Mouse (Mus musculus): ENCODE results near the gene Olfr412.

Gene Olfr412

DNA sequence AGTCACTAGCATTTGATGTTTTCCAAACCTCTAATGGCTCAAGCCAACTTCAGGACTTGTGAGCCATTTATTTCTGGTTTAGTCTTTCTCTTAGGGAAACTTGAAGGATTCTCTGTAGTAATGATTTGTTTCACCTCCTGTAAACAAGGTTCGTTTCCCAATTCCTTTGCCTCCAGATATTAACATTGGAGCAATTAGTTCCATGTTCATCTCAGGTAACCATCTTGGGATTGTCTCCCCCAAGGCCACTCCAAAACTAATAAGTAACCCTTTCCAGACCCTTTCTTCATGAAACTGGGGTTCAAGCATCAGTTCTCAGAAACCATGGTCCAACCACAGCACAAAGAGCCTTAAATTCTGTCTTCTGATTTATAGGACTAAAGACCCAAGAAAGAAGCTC, at the start of gene Olfr412:
Gene Olfr412, plus strand, starts transcription at position 301 of the 400 bp plus-strand sequence.
- DNase-seq: no peak

DNA sequence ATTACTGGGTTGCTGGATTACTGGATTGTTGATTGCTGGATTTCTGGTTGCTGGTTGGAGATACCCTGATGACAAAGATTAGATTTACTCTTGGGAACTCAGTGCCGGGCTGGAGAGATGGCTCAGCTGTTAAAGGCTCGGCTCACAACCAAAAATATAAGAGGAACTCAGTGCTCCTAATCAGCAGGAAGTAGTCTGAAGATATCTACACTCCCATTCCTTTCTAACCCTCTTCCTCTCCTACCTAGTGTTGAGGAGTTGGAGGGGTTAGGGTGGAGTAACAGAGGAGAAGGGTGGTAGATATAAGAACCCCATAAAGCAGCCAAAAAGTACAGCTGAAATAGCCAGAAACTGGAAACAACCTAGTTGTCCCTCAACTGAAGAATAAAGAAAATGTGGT, 35.8 kb upstream of the Olfr412 start:
- no peak for DNase-seq

DNA sequence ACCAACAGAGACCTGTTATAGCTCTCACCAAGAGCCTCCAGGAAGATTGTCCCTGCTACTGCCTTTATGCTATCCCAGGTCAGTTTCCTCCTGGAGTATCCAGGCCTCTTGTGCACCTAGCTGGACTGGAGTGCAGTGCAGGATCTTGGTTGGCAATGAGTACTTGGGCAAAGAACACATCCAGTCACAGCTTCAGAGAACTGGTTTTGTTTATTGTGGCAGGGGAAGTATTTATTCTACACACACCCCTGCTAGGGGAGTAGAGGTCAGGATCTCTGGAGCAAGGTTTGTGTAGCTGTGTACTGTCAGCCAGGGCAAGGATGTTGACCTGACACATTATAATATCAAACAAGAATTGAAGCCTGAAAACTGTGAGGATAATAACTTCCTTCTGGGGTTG, 33.1 kb upstream of the Olfr412 start:
- DNase-seq: no peak

DNA sequence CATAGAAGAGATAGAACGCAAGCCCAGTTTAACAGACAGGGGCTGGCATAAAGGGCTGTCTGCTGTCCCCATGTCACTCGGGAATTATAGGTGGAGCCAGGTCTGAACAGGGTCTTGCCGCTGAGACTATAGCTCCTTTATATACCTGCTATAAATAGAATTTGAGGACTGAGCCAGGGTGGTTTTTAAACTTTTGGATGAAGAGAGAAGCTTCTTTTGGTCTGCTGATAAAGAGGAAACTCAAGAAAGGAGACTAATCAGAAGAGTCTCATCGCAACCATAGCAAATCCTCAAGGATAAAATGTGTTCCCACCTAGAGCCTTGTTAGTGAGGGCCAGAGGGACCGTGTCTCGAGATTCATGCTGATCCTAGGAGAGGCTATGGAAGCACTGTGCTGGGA, 23.9 kb upstream of the Olfr412 start, which contains the start of gene Olfr410:
Gene Olfr410, minus strand, starts transcription at position 101 of the 400 bp plus-strand sequence.
- DNase-seq: no peak

DNA sequence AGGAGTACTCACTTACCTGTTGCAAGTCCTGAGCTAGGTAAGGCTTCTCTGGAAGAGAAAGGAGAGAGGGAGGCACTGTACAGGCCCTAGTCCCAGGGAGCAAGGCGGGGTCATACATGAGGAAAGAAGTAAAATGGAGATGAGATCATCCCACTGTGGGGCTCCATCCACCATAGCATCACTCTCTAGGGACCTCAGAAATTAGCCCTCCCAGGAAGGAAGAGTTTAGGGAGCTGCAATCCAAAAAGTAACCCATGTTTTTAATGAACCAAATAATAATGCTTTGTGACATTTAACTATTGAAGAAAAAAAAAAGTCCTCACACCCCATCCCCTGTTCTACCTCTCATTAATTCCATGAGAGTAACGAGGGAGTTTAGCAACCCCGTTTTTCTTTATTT, 9.3 kb upstream of the Olfr412 start, which contains the start of gene Olfr411:
Gene Olfr411, minus strand, starts transcription at position 101 of the 400 bp plus-strand sequence.
- DNase-seq: no peak

DNA sequence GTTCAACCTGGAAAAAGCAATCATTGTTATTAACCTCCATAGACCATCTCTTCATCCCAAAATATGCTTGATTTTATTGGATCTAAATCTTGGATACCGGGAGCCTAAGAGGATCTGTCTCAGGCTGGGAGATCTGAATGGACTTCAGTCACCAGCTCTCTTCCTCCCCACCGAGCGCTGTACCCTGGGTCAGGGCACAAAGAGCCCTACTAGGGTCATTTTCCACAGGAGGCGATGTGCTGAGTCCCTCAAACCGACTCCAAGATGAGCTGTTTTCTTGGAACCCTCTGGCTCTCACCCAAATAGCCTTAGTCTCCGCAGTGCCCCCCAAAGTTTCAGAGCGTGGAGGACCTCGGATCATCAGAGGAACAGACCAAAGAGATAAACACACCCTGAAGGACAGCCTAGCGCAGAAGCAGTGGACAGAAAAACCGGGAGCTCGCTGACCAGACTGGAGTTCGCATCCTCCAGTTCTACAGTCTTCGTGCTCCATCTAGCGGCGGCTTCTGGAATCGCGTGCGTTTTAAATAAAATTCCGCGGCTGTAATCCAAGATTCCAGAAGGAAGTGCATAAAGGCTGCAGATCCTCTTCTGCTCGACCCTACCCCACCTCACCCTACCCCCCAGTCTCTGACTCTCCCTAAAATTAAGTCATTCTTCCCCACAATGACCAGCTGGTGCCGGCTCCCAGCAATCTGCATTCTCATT, 9.7 kb downstream of the Olfr412 start:
- peak; percentile 71 for DNase-seq

DNA sequence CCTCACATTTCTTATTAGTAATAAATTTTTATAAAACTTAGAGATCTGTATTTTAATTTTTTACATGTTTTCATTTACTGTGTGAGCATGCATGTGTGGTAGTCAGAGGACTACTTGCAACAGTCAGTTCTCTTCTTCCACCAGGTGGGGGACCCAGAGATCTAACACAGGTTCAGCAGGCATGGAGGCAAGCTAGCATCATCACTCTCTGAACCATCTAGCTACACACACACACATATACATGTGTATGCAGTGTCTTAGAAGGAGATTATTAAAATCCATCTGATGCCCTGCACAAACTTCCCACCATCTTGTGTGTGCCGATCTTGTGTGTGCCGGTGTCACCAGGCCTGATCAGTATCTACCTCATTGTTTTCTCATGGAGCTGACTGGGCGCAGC, 15.0 kb downstream of the Olfr412 start:
- DNase-seq: peak; percentile 48

DNA sequence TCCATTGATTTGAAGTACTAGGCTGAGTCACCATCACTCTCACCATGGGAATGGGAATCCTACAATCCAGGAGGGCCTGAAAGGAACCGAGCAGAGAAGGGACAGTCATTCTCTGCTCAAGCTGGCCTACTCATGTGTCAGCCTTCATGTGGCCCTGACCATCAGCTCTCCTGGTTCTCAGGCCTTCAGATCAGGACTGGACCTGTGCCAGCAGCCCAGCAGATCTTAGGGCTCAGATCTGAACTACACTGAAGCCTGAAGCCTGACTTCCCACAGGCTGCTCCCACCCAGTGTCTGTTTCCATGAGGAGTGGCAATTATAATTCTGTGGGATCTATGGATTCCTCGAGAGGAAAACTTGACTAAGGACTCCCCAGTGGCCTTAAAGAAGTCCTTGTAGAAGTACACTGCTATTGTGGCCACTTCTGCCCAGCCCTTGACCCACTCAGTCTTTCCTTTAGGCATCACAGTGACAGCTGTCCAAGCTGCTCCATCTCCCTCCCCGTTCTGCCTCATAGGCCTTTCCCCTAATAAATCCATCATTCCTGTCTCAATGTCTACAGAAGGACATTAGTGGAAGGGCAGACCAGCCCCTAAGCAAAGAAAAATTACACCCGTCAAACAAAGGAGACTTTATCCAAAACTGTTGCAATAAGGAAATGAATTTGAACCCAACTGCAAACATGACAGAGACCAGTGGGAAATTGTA, 17.5 kb downstream of the Olfr412 start:
- no peak for DNase-seq

DNA sequence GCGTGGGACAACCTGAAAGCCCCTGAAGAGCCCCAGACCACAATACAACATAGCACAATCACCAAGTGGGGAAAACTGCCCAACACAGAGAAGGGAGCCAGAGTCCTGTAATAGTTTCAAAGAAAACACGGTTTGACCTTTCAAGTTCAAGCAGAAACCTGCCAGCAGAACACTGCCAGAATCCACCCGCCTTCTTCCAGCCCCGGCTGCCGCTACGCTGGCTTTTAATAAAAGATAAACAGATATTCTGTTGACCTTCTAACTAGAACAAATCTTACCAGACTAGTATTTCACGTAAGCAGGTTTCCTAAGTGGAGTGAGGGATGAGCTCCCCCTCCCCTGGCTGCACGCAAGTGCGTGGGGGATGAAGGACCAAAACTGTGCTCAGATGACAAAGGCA, 23.8 kb downstream of the Olfr412 start:
- peak; percentile 42 for DNase-seq

DNA sequence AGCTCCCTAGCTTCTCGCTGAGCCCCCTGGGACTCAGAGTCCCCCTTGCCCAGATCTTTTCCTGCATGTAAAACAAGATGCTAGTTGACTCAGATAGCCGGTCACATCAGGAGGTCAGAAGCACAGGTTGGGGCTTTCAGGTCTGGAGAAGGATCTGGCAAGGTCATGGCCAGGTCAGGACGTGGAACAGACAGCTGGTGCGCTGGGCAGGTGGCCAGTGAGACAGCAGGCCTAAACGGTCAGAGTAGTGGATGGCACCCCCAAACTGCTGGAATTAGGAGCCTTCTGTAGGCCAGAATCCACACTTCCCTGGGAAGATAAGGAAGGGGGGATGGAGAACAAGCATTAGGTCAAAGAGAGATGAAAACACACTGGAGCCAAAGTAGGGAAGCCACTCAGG, 25.3 kb downstream of the Olfr412 start:
- DNase-seq: no peak

DNA sequence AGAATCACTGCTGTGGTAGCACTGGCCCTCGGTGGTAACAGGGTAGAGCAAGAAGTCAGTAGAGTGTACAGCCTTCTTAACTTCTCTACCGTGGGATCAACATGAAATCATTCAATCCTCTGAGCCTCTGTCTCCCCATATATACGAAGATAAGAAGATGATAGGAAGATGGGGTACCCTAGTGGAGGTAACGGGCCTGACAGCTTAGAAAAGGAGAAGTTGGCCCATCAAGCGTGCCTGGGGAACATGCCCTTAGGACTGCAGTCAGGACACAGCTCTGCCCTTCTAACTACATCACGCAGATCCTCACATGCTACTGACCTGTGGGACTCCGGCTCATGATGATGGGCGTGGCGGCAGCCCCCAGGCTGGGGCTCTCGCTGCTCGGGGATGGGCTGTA, 30.0 kb downstream of the Olfr412 start:
- DNase-seq: no peak

DNA sequence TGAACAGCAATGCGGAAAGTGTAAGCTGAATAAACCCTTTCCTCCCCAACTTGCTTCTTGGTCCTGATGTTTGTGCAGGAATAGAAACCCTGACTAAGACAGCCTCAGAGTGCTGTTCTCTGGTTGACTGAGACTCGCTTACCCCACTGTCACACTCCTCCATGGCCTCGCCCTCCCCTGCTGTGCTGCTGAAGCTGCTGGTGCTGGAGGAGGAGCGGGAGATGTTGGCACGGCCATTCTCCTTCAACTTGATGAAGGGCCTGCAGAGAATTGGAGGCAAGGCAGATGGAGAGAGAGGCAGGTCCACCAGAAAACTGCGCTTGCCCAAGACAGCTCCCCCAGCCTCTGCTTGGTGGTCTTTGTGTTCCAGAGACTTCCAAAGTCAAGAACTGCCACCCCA, 31.0 kb downstream of the Olfr412 start:
- DNase-seq: no peak

DNA sequence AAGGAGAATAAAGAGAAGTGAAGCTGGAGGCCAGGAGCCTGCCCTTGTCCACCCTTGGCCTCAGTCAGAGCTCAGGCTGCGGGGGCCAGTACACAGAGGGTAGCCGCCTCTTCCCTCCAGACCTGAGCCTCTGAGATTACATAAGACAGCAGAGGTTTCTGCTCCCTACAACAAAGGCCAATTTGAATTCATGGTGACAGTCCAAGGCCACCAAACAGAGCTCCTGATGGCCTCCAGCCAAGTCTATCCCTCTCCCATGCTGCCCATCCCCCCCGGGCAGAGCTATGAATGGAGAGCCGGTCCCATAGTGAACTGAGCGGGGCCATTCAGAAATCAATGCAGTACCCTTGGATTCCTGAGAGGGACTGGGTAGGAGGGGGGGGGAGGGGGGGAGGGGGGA, 31.6 kb downstream of the Olfr412 start:
- no peak for DNase-seq

DNA sequence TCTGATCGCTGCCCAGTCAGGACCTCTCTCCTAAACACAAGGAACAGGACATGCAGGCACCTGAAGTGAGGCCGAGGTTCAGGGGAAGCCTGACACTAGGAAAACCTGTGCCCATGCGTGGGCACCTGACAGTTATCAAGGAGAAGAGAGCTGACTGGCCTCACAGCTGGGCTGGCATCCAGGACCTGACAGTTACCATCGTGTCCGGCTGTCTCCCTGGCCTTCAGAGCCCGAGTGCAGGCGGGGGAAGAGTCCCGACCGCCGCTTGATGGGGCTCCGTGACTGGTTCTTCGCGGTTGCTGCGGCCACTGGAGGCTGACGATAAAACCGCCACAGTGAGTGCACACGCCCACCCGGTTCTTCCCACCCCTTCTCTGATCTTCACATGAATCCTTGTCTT, 33.7 kb downstream of the Olfr412 start:
- DNase-seq: no peak

DNA sequence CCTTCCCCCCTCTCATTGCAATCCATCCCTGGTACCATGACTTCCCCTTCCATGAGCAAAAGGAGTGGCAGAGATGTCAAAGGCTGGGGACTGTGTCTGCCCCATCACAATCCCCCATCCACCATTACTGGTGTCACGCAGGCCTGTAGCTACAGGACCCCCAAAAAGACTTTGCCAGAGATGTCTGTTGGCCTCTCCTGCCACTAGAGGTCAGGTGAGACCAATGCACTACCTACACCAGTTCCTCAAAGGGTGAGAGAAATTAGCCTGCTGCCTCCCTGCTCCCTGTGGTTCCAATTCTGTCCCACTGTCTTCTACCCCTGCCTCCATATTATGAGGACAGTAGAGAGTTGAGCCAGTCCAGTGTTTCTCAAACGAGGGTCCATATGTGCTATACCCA, 40.3 kb downstream of the Olfr412 start:
- DNase-seq: peak; percentile 19

DNA sequence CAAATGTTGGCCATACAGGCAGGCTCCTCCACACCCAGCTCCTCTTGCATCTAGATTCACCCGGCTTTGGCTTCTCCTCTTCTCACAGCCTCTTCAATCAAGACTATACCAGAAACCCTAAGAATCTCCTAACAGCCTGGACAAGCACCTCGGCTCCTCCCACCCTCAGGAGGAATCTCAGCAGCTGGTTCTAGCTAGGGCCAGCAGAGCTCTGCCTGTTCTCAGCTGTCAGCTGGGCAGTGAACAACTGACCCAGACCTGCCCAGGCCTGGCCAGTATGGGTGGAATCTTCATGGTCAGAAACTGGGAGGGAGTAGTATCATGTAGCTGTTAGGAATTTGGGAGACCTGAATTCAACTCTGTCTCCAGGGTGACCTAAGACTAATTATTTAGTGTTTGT, 42.3 kb downstream of the Olfr412 start:
- no peak for DNase-seq

DNA sequence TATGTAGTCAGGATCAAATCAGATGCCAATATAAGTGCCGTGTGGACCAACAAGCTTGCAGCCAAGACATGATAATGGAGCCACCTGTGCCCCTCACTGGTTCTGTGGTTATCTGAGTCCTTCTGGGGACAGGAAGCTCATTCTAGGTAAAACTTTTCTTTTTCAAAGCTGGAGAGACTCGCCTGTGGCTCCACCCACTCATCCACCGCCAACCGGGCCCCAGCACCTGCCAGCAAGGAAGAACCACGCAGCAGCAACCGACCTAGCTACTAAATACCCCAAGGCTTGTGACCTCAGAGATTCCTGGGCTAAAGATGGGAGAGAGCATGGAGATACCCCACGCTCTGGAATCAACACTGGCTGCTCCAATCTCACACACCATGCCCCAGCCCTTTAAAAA, 43.3 kb downstream of the Olfr412 start:
- no peak for DNase-seq

DNA sequence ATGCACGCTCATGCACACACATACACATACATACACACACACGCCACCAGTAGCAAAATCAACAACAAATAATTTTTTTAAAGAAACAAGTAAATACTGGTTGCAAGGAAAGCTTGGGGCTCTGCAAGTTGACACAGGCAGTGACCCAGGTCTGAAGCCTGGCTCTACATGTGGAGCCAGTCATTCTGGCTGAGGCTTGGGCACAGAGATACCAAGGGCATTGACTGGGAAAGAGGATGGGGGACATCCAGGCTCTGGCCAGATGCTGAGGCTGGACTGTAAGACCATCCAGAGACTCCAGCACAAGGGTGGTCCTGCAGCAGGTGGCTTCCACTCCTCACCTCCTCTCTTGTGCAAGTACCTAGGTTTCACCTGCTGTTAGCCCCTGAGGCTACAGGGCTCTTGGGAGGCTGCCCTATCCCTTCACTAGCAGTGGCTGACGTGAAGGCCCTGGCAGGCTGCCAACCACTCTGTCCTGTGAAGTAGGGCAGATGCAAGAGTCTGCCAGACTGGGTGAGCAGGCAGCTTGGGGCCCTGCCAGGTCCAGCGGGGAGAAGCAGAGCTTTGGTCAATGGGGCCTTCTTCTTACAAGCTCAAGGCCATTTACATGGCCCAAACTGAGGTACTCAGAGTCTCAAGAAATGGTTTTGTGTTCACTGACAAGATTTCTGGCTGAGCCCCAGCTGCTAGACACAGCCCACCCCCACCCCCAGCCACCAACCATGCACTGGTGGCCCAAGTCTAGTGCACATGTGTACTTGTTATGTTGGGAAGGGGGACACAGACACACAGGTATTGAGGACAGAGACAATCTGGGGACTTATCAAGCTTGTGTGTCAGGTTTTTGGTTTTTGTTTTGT, 46.9 kb downstream of the Olfr412 start:
- peak; percentile 86 for DNase-seq

DNA sequence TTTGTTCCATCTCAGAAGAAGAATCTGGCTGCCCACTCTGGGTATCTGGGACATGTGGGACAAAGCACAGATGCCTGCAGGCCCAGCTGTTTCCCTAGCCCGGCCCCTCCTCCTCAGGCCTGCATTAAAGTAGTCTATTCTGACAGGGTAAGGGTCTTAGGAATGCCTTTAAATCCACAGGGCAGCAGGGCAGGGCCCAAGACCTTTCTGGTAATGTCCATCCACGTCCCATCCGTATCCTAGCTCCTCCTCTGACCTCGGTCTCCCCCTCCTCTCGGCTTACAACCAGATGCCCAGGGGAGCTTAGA, 47.5 kb downstream of the Olfr412 start:
- no peak for DNase-seq

DNA sequence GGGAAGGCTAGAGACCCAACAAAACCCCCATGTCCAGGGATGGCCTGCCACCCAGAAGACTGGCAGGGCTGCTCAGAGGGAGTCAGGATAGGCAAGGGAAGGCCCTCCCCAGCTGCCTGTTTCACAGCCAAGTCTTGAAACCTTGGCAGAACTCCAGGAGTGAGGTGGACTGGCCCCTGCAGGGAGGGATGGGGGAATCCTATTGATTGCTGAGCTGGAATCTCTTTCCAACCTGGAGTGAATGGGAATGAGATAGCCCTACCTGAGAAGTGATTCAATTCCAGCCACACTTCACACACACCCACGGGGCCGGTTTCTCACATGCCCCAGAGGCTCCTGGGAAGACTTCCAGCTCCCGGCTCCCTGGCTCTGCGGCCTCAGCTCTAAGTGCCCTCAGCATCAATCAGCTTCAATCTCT, 47.9 kb downstream of the Olfr412 start:
- peak; percentile 33 for DNase-seq

DNA sequence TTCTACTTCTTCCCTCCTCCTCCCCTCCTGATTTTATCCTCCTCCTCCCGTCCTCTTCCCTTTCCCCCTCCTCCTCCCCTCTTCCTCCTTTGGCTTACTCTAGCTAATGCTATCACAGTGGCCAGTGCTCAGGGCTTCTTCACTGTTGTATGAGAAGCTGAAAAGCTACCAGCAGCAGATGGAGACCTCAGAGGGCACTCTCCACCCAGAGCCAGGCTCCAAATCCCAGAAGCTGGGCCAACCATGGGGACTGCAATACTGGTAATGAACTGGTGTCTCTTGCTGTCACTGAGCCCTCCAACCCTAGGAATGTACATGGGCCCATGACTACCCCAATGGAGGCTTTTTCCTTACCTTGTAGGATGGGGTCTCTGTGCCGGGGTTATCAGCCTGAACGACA, 50.1 kb downstream of the Olfr412 start:
- no peak for DNase-seq

DNA sequence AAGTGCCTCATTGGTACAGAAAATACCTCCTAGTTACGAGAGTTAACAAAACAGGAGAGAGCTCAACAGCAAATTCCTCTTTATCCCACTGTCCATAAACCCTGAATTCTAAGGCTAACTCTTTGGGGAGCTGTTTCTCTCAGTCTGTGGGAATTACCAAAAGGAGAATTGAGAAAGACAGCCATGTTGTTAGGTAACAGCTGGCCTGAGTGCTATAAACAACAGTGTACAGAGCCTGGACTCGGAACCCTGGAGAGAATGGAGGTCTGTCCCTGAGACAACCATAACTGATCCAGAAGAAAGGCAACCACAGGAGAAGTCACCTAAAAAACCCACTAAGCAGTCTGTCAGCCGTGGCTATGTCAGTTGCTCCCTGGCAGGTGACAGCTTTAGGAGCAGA, 50.6 kb downstream of the Olfr412 start:
- no peak for DNase-seq

DNA sequence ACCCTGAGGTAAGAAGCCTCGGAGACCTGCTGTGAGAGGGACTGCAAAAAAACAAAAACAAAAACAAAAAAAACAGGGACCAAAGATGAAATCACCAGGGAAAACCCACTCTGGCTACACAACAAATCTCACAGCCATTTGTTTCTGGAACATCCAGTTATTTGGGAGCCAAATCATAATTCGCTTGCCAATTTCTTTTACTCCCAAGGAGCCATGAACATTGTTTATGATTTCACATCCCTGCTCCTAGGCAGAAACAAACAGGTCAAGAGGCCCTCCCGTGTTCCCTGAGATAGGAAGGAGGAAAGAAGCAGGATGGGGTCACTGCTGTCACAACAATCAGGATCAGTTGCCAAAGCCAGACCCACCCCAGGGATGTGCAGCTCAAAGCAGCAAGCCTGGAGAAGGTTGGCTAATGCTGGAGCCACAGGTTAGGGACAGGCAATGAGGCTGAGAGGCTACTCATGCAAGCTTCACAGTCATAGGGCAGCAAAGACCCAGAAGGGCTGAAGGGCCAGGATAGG, 51.6 kb downstream of the Olfr412 start:
- DNase-seq: no peak

DNA sequence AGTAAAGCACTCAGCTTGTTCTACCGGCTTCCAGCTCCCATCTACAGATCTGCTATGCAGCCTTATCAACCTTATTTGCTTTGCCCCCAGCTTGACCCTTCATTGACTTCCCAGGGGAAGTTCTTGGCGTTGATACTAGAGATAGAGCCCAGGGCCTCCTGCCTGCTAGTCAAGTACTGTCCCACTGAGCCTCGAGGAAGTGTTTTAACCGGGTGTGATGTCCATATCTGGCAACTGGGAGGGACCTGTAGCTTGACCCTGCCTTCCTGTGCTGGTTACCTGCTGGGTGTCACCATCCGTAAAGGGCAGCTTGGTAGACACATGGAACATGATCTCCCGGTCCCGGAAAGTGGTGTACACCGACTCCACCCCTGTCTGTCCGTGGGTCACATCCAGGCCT, 52.2 kb downstream of the Olfr412 start:
- DNase-seq: no peak
